Mouse (Mus musculus) stomach, embryonic 16.5 days (tissue): Measurements from ENCODE around the gene Sfmbt1. TPM values are rescaled to one million over a fixed set of nuclear protein-coding genes. Genes with fewer than 3 reads are reported as not detected.
"Not testable (repeated sequence)": the region's sequence is repeated elsewhere in the genome, so short reads cannot be mapped to it uniquely, and the experiment has no call there.

Experiments
- ATAC-seq: fragments of 200-750 bp; cut with Nextera tagmentation; 2 replicates; pipeline ENCODE4 v1.8.0; 2017; ENCODE audit warnings: moderate number of reproducible peaks, moderate TSS enrichment; ENCODE audit not compliant: insufficient read depth, low FRiP score
- H3K27ac ChIP-seq: fragments of 300-500 bp; sonication (generic); 2 replicates; pipeline ENCODE4 v1.5.1; 2014; ENCODE audit warnings: low read length
- H3K27me3 ChIP-seq: fragments of 300-500 bp; sonication (generic); 2 replicates; pipeline ENCODE4 v1.6.1; 2014; ENCODE audit warnings: low read length, control low read depth, mixed read lengths; ENCODE audit not compliant: control insufficient read depth, insufficient read depth
- H3K36me3 ChIP-seq: fragments of 300-500 bp; sonication (generic); 2 replicates; pipeline ENCODE4 v1.6.1; 2014; ENCODE audit warnings: low read length; ENCODE audit not compliant: control insufficient read depth, insufficient read depth
- H3K4me1 ChIP-seq: fragments of 300-500 bp; sonication (generic); 2 replicates; pipeline ENCODE4 v1.6.1; 2014; ENCODE audit warnings: low read length, control low read depth, mixed read lengths; ENCODE audit not compliant: control insufficient read depth, insufficient read depth
- H3K4me2 ChIP-seq: fragments of 300-500 bp; sonication (generic); 2 replicates; pipeline ENCODE4 v1.6.1; 2014; ENCODE audit warnings: low read depth, low read length, mixed read lengths
- H3K4me3 ChIP-seq: fragments of 300-500 bp; sonication (generic); replicated peaks from 2 replicates; pipeline ENCODE4 v1.5.1; 2014; ENCODE audit warnings: mild to moderate bottlenecking, low read length
- H3K9ac ChIP-seq: fragments of 300-500 bp; sonication (generic); 2 replicates; pipeline ENCODE4 v1.6.1; 2014; ENCODE audit warnings: low read length
- H3K9me3 ChIP-seq: fragments of 300-500 bp; sonication (generic); replicated peaks from 2 replicates; pipeline ENCODE4 v1.6.1; 2016; ENCODE audit warnings: low read length, control low read depth; ENCODE audit not compliant: control insufficient read depth
- WGBS: fragments of 180-500 bp; shearing (Covaris S2); extraction: QIAGEN DNeasy Blood & Tissue Kit; methylation state at CpG from one replicate; pipeline ENCODE4 v1.1.7; 2014; 5-methylcytosine and 5-hydroxymethylcytosine counted together
- polyA plus RNA-seq: library from polyadenylated mRNA; unstranded; fragments of >200 nt; fragmentation: Nextera tagmentation; extraction: Ambion mirVana; gene quantifications from 2 replicates; pipeline ENCODE4 v1.2.1, GENCODE M21; 2015

The Sfmbt1 gene
- polyA plus RNA-seq, 1 experiment from 2014 or later, result 10.2 TPM

- H3K4me3 ChIP-seq, result no peak overlapping the region
- 63% methylated on average over 1 of the region's 1 CpGs for WGBS
- no peak for ATAC-seq
These were observed 880 bp upstream of the Sfmbt1 start for GRCm38 (mm10) chr14:30713769-30714168.

GRCm38 (mm10) chr14:30715618-30716050 is 985 bp downstream of the Sfmbt1 start:
- Histone ChIP-seq H3K9ac (peak overlapping the region; percentile 91), H3K36me3 (no peaks in the 10 kb centered on the region), H3K4me3 (peak overlapping the region; percentile 91), H3K4me1 (peaks cover 8% of the 10 kb centered on the region), H3K4me2 (peak overlapping the region; percentile 89), H3K27ac (peak overlapping the region; percentile 81), H3K9me3 (no peaks in the 10 kb centered on the region), H3K27me3 (peaks cover 8% of the 10 kb centered on the region)
- under 1% methylated on average over 56 of the region's 68 CpGs for WGBS
- peak; percentile 87; the same call in 1 of the 2 replicates for ATAC-seq

More at GRCm38 (mm10) chr14:30713769-30714168, 880 bp upstream of the Sfmbt1 start:
- no peak overlapping the region for H3K27ac ChIP-seq
- H3K36me3 ChIP-seq, result no peaks in the 10 kb centered on the region
- H3K9ac ChIP-seq, result no peak overlapping the region
- peaks cover 8% of the 10 kb centered on the region for H3K27me3 ChIP-seq
- H3K4me1 ChIP-seq, result peaks cover 8% of the 10 kb centered on the region
- H3K9me3 ChIP-seq, result no peaks in the 10 kb centered on the region
- H3K4me2 ChIP-seq, result no peak overlapping the region

- H3K36me3 ChIP-seq, result no peaks in the 10 kb centered on the region
- peaks cover 8% of the 10 kb centered on the region for H3K4me1 ChIP-seq
- peaks cover 8% of the 10 kb centered on the region for H3K27me3 ChIP-seq
- ATAC-seq, result peak; percentile 64
- peak overlapping the region; percentile 81 for H3K27ac ChIP-seq
- peak overlapping the region; percentile 89 for H3K4me2 ChIP-seq
- WGBS, result under 1% methylated on average over 82 of the region's 106 CpGs
- peak overlapping the region; percentile 91 for H3K9ac ChIP-seq
- H3K4me3 ChIP-seq, result peak overlapping the region; percentile 91
- no peaks in the 10 kb centered on the region for H3K9me3 ChIP-seq
These were observed 1.7 kb downstream of the Sfmbt1 start for GRCm38 (mm10) chr14:30716051-30716952.

GRCm38 (mm10) chr14:30716953-30717285 is 2.3 kb downstream of the Sfmbt1 start:
- H3K9ac ChIP-seq, result peak overlapping the region; percentile 91
- ATAC-seq, result no peak
- H3K27ac ChIP-seq, result no peak overlapping the region
- 14% methylated on average over 7 of the region's 7 CpGs for WGBS
- peaks cover 8% of the 10 kb centered on the region for H3K4me1 ChIP-seq
- no peaks in the 10 kb centered on the region for H3K36me3 ChIP-seq
- peaks cover 8% of the 10 kb centered on the region for H3K27me3 ChIP-seq
- H3K9me3 ChIP-seq, result no peaks in the 10 kb centered on the region
- H3K4me3 ChIP-seq, result peak overlapping the region; percentile 91
- peak overlapping the region; percentile 89 for H3K4me2 ChIP-seq

GRCm38 (mm10) chr14:30718696-30719095 is 4.0 kb downstream of the Sfmbt1 start:
- not testable (repeated sequence) for H3K9ac ChIP-seq, H3K4me1 ChIP-seq, H3K27me3 ChIP-seq, H3K27ac ChIP-seq, H3K36me3 ChIP-seq, H3K9me3 ChIP-seq, H3K4me2 ChIP-seq, ATAC-seq, H3K4me3 ChIP-seq
- 95% methylated on average over 1 of the region's 1 CpGs for WGBS

- WGBS, result 67% methylated on average over 1 of the region's 1 CpGs
- no peak overlapping the region for H3K9ac ChIP-seq
- H3K36me3 ChIP-seq, result no peaks in the 10 kb centered on the region
- H3K4me2 ChIP-seq, result no peak overlapping the region
- H3K27ac ChIP-seq, result no peak overlapping the region
- no peaks in the 10 kb centered on the region for H3K9me3 ChIP-seq
- H3K4me1 ChIP-seq, result peaks cover 8% of the 10 kb centered on the region
- H3K4me3 ChIP-seq, result no peak overlapping the region
- peaks cover 6% of the 10 kb centered on the region for H3K27me3 ChIP-seq
- ATAC-seq, result no peak
These were observed 4.9 kb downstream of the Sfmbt1 start for GRCm38 (mm10) chr14:30719514-30719913.

GRCm38 (mm10) chr14:30721850-30722249 is 7.2 kb downstream of the Sfmbt1 start:
- H3K4me3 ChIP-seq, result no peak overlapping the region
- ATAC-seq, result no peak

GRCm38 (mm10) chr14:30722406-30722805 is 7.8 kb downstream of the Sfmbt1 start:
- no peaks in the 10 kb centered on the region for H3K36me3 ChIP-seq
- H3K9ac ChIP-seq, result no peak overlapping the region
- H3K4me3 ChIP-seq, result no peak overlapping the region
- 0 out of 2 replicates have a peak, but pooled peaks cover 2% of the 10 kb centered on the region for H3K4me1 ChIP-seq
- H3K27me3 ChIP-seq, result no peaks in the 10 kb centered on the region
- no peaks in the 10 kb centered on the region for H3K9me3 ChIP-seq
- H3K27ac ChIP-seq, result no peak overlapping the region
- no peak for ATAC-seq
- 75% methylated on average over 5 of the region's 5 CpGs for WGBS
- H3K4me2 ChIP-seq, result no peak overlapping the region

More at GRCm38 (mm10) chr14:30721850-30722249, 7.2 kb downstream of the Sfmbt1 start:
- 97% methylated on average over 1 of the region's 1 CpGs for WGBS
- Histone ChIP-seq H3K4me2 (no peak overlapping the region), H3K4me1 (peaks cover 5% of the 10 kb centered on the region), H3K9ac (no peak overlapping the region), H3K36me3 (no peaks in the 10 kb centered on the region), H3K27me3 (no peaks in the 10 kb centered on the region), H3K9me3 (no peaks in the 10 kb centered on the region), H3K27ac (no peak overlapping the region)

- WGBS, result 54% methylated on average over 3 of the region's 3 CpGs
- no peak overlapping the region for H3K4me2 ChIP-seq
- H3K9me3 ChIP-seq, result no peaks in the 10 kb centered on the region
- no peak for ATAC-seq
- no peaks in the 10 kb centered on the region for H3K36me3 ChIP-seq
- H3K4me3 ChIP-seq, result no peak overlapping the region
- H3K4me1 ChIP-seq, result no peaks in the 10 kb centered on the region
- H3K27me3 ChIP-seq, result no peaks in the 10 kb centered on the region
- no peak overlapping the region for H3K9ac ChIP-seq
- H3K27ac ChIP-seq, result no peak overlapping the region
These were observed 17.2 kb downstream of the Sfmbt1 start for GRCm38 (mm10) chr14:30731896-30732295.
